Mouse (Mus musculus): ENCODE measurements around the gene Kcnip4. TPM values are rescaled to one million over a fixed set of nuclear protein-coding genes. Genes with fewer than 3 reads are reported as not detected.

The Kcnip4 gene
- polyA plus RNA-seq, 1 experiment = not detected

DNA sequence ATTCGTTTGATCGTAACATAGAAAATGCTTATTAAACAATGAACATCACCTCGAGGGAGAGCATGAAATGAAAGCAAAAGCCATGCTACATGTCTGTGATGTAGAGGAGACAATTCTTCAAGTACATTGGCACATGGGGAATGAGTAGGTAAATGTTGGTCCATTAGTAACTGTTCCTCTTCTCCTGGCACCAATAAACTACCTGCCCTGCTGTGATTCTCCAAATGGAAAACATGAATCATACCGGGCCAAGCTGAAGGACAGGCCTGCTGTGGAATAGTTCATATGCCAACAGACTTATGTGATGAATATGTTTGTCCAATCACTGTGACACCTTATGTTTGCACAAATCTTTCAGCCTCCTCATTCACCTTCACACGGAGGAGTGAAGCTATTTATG lies 429.3 kb downstream of the Kcnip4 start:
- DNase-seq = no peak
- 86% methylated on average over 5 of the region's 5 CpGs for WGBS
- no peak overlapping the region for H3K4me3 ChIP-seq (ENCODE audit: control insufficient read depth, insufficient read depth, low read length)
- no peaks in the 10 kb centered on the region for H3K36me3 ChIP-seq (ENCODE audit: control insufficient read depth, insufficient read depth, low read length)
- no peaks in the 10 kb centered on the region for H3K27me3 ChIP-seq (ENCODE audit: control insufficient read depth, insufficient read depth, low read length)
- TF ChIP-seq CTCF (IDR thresholded peaks at IDR 0.05; ENCODE audit: borderline replicate concordance, control insufficient read depth, extremely low read depth, insufficient read depth, low read length, poor library complexity) (no peak), POLR2A (IDR thresholded peaks at IDR 0.05; ENCODE audit: control insufficient read depth, extremely low read depth, insufficient read depth, low read length, poor library complexity) (no peak)
- no peak overlapping the region for H3K27ac ChIP-seq (ENCODE audit: control insufficient read depth, insufficient read depth, low read length)
- H3K4me1 ChIP-seq (replicated peaks; ENCODE audit: control insufficient read depth, insufficient read depth, low read length) = no peaks in the 10 kb centered on the region

- Histone ChIP-seq H3K4me1 (replicated peaks; ENCODE audit: control insufficient read depth, insufficient read depth, low read length) (no peaks in the 10 kb centered on the region), H3K27me3 (ENCODE audit: control insufficient read depth, insufficient read depth, low read length) (no peaks in the 10 kb centered on the region), H3K4me3 (ENCODE audit: control insufficient read depth, insufficient read depth, low read length) (no peak overlapping the region), H3K36me3 (ENCODE audit: control insufficient read depth, insufficient read depth, low read length) (no peaks in the 10 kb centered on the region), H3K27ac (ENCODE audit: control insufficient read depth, insufficient read depth, low read length) (no peak overlapping the region)
- 81% methylated on average over 2 of the region's 2 CpGs for WGBS
- no peak for DNase-seq
- TF ChIP-seq POLR2A (IDR thresholded peaks at IDR 0.05; ENCODE audit: control insufficient read depth, extremely low read depth, insufficient read depth, low read length, poor library complexity) (no peak), CTCF (IDR thresholded peaks at IDR 0.05; ENCODE audit: borderline replicate concordance, control insufficient read depth, extremely low read depth, insufficient read depth, low read length, poor library complexity) (no peak)
Observed at GRCm38 (mm10) chr5:49094945-49095344, 429.8 kb downstream of the Kcnip4 start.

DNA sequence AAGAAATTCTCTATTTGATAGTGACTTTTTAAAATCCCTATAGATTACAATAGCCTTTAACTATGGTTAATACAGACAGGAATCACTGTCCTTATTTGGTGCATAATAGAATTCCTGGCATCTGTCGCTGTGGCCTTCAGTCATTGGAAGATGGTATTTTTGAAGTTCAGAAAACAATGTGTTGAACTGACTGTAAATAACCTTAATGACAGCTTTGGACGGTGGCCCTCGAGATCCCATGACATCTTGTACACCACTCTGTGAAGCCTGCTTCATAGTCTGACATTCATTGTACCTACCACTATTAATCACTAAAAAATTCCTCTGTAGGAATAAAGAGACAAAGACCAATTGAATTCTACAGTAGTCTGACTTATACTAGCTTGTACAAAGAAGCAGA lies 430.4 kb downstream of the Kcnip4 start:
- Histone ChIP-seq H3K27ac (ENCODE audit: control insufficient read depth, insufficient read depth, low read length) (no peak overlapping the region), H3K4me3 (ENCODE audit: control insufficient read depth, insufficient read depth, low read length) (no peak overlapping the region), H3K36me3 (ENCODE audit: control insufficient read depth, insufficient read depth, low read length) (no peaks in the 10 kb centered on the region), H3K27me3 (ENCODE audit: control insufficient read depth, insufficient read depth, low read length) (no peaks in the 10 kb centered on the region), H3K4me1 (replicated peaks; ENCODE audit: control insufficient read depth, insufficient read depth, low read length) (no peaks in the 10 kb centered on the region)
- DNase-seq = no peak
- whole genome bisulfite sequencing = 71% methylated on average over 3 of the region's 3 CpGs
- TF ChIP-seq POLR2A (IDR thresholded peaks at IDR 0.05; ENCODE audit: control insufficient read depth, extremely low read depth, insufficient read depth, low read length, poor library complexity) (no peak), CTCF (IDR thresholded peaks at IDR 0.05; ENCODE audit: borderline replicate concordance, control insufficient read depth, extremely low read depth, insufficient read depth, low read length, poor library complexity) (no peak)

GRCm38 (mm10) chr5:49090122-49090680 lies 434.5 kb downstream of the Kcnip4 start:
- 9% methylated on average over 6 of the region's 6 CpGs for WGBS
- no peak overlapping the region for H3K4me3 ChIP-seq (ENCODE audit: control insufficient read depth, insufficient read depth, low read length)
- TF ChIP-seq POLR2A (IDR thresholded peaks at IDR 0.05; ENCODE audit: control insufficient read depth, extremely low read depth, insufficient read depth, low read length, poor library complexity) (no peak), CTCF (IDR thresholded peaks at IDR 0.05; ENCODE audit: borderline replicate concordance, control insufficient read depth, extremely low read depth, insufficient read depth, low read length, poor library complexity) (no peak)

GRCm38 (mm10) chr5:49065646-49066045 lies 459.1 kb downstream of the Kcnip4 start:
- TF ChIP-seq POLR2A (IDR thresholded peaks at IDR 0.05; ENCODE audit: control insufficient read depth, extremely low read depth, insufficient read depth, low read length, poor library complexity) (no peak), CTCF (IDR thresholded peaks at IDR 0.05; ENCODE audit: borderline replicate concordance, control insufficient read depth, extremely low read depth, insufficient read depth, low read length, poor library complexity) (no peak)

More at GRCm38 (mm10) chr5:49090122-49090680, 434.5 kb downstream of the Kcnip4 start:
- H3K4me1 ChIP-seq (replicated peaks; ENCODE audit: control insufficient read depth, insufficient read depth, low read length) = no peaks in the 10 kb centered on the region
- H3K27ac ChIP-seq (ENCODE audit: control insufficient read depth, insufficient read depth, low read length) = no peak overlapping the region
- H3K27me3 ChIP-seq (ENCODE audit: control insufficient read depth, insufficient read depth, low read length) = no peaks in the 10 kb centered on the region
- no peaks in the 10 kb centered on the region for H3K36me3 ChIP-seq (ENCODE audit: control insufficient read depth, insufficient read depth, low read length)
- peak; percentile 22 for DNase-seq

DNA sequence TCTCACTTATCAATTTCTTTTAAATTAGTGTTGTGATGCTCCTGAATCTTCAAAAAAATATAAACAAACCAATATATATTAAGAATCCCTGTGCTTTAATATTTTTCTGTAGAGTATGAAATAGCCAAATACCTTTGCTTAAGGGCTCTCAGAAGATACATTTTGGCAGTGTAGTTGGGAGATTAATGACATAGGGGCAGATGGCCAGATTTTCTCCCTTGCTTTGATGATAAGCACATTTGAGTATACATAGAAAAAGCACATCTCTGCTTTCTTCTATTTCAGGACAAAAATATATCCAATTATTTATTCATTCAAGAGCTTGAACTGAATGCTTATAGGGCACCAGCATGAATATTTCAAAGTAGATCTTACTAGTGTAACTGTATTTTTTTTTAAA lies 465.8 kb downstream of the Kcnip4 start:
- no peak for DNase-seq
- Histone ChIP-seq H3K36me3 (ENCODE audit: control insufficient read depth, insufficient read depth, low read length) (no peaks in the 10 kb centered on the region), H3K27ac (ENCODE audit: control insufficient read depth, insufficient read depth, low read length) (no peak overlapping the region), H3K27me3 (ENCODE audit: control insufficient read depth, insufficient read depth, low read length) (no peaks in the 10 kb centered on the region), H3K4me1 (replicated peaks; ENCODE audit: control insufficient read depth, insufficient read depth, low read length) (no peaks in the 10 kb centered on the region), H3K4me3 (ENCODE audit: control insufficient read depth, insufficient read depth, low read length) (no peak overlapping the region)
- TF ChIP-seq CTCF (IDR thresholded peaks at IDR 0.05; ENCODE audit: borderline replicate concordance, control insufficient read depth, extremely low read depth, insufficient read depth, low read length, poor library complexity) = no peak
- no peak for TF ChIP-seq POLR2A (IDR thresholded peaks at IDR 0.05; ENCODE audit: control insufficient read depth, extremely low read depth, insufficient read depth, low read length, poor library complexity)

More at GRCm38 (mm10) chr5:49065646-49066045, 459.1 kb downstream of the Kcnip4 start:
- H3K36me3 ChIP-seq (ENCODE audit: control insufficient read depth, insufficient read depth, low read length) = no peaks in the 10 kb centered on the region
- H3K4me1 ChIP-seq (replicated peaks; ENCODE audit: control insufficient read depth, insufficient read depth, low read length) = no peaks in the 10 kb centered on the region
- no peak overlapping the region for H3K27ac ChIP-seq (ENCODE audit: control insufficient read depth, insufficient read depth, low read length)
- DNase-seq = no peak
- H3K27me3 ChIP-seq (ENCODE audit: control insufficient read depth, insufficient read depth, low read length) = no peaks in the 10 kb centered on the region
- no peak overlapping the region for H3K4me3 ChIP-seq (ENCODE audit: control insufficient read depth, insufficient read depth, low read length)
- 10% methylated on average over 1 of the region's 1 CpGs for WGBS

Measured in thymus, adult 2 months (tissue).